Mouse (Mus musculus) spleen, embryonic (tissue): Measurements from ENCODE around the gene Negr1.

ENCODE experiments used
- CTCF ChIA-PET: fragments of 350-600 bp; sonication (Branson Sonifier 250); formaldehyde crosslinking; loops from one replicate; lab custom pipeline; 2022; lab: Charles Lee

Negr1 gene

GRCm38 (mm10) chr3:157105580-157106264 is 544.1 kb downstream of the Negr1 start:
- CTCF ChIA-PET: no interaction called here

GRCm38 (mm10) chr3:157108156-157108555 is 546.6 kb downstream of the Negr1 start:
- CTCF ChIA-PET: no interaction called here

DNA sequence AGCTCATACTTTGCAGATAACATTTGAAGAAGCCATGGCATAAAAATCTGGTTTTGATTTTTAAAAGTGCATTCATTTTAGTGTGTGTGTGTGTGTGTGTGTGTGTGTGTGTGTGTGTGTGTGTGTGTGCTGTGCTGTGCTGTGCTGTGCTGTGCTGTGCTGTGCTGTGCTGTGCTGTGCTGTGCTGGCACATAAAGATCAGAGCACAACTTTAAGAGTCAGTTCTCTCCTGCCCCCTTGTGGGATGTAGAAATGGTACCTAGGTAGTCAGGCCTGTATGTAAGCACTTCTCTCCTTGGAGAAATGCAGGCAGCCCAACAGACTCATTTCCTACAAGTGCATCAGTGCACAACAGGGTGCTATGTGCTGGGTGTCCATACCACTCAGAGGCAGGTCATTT is 547.7 kb downstream of the Negr1 start:
- CTCF ChIA-PET: no interaction called here

DNA sequence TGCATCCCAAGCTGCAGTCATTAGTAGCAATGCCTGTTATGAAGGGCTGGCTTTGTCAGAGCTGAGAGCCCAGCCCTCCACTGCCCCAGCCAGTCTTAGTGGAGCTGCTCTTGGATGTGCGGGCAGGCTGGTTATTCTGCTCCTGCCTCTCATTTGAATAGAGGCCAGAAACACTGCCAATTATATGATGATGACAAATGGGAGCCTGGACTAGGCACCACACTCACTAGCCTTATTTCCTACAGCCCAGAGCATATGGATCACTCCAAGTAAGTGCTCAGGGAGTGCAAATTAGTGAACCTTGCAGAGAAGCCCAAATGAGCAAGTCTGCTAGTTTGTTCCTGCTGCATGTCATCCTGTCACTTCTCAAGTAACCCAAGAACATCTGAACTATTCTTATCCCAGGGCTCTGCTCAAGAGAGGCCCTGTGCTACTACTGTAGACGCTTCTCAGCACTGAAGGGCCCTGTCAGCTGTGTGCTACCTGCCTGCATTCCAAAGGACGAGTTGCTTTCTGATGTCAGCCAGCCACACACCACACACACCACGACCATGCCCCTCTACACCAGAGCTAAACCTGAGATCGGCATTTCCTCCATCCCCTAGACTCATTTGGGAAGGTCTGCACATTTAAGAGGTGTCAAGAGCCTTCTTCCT is 553.6 kb downstream of the Negr1 start:
- CTCF ChIA-PET: no interaction called here

DNA sequence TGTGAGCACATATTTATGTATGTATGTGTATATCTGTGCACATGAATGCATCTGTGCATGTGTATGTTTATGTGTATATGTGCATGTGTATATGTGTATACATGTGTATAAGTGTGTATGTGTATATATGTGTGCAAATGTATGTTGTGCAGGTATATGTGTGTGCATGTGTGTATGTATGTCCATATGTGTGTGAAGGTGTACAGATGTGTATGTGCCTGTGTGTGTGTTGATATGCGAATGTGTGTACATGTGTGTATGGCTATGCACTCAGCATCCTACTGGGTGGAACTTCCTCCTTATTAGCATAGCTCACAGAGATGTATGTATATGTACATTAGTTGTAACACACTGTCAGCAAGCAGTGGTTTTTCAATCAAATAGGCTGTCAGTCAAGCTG is 554.4 kb downstream of the Negr1 start:
- CTCF ChIA-PET: no interaction called here

DNA sequence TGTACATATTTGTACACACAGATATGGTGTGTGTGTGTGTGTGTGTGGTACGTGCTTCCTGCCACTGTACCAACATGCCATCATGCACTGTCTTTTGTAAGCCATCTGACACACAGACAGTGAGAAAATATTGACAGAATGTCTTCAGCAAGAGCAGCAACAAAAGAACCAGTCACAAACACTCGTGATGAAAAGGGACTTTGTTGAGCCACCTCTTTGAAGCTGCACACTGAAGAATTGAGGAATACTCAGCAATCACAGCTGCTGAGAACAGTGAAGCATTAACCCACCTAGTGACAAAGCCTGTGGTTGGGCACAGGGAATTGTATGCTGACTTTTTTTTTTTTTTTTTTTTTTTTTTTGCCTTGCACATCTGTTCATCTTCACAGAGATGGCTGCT is 558.3 kb downstream of the Negr1 start:
- CTCF ChIA-PET: no interaction called here

- CTCF ChIA-PET: no interaction called here
Observed at GRCm38 (mm10) chr3:157146124-157146855, 584.7 kb downstream of the Negr1 start.

DNA sequence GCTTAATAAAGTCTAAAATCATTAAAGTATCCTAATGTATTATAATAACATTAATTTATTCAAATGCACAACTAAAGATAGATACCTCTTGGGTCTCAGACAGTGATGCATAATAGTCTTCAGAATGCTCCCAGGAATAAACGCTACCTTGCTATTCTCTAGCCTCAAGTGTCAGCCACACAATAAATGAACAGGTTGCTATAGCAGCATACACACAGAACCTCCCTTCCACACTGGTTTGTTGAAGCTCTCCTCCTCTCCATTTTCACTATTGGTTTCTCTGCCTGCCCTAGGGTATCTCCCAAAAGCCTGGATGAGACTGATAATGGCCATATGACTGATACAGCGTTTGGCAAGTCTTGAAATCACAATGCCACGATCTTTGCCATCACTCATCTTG is 593.3 kb downstream of the Negr1 start:
- CTCF ChIA-PET: no interaction called here

DNA sequence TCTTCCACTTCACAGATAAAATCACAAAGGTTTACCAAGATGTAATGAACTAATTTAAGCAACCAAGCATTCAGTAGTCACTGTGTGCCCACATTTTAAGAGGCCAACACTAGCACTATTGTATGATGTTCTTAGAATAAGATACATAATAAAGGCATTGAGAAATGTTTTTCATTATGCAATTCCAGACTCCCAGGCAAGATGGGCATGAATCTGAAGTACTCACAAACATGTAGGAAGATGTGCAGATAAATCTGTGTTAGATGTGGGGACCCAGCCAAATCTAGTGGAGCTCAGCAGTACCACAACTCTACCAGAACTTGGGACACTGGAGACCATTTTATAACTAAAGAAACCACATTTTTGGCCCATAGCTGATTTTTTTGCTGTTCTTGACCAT is 593.9 kb downstream of the Negr1 start:
- CTCF ChIA-PET: no interaction called here

DNA sequence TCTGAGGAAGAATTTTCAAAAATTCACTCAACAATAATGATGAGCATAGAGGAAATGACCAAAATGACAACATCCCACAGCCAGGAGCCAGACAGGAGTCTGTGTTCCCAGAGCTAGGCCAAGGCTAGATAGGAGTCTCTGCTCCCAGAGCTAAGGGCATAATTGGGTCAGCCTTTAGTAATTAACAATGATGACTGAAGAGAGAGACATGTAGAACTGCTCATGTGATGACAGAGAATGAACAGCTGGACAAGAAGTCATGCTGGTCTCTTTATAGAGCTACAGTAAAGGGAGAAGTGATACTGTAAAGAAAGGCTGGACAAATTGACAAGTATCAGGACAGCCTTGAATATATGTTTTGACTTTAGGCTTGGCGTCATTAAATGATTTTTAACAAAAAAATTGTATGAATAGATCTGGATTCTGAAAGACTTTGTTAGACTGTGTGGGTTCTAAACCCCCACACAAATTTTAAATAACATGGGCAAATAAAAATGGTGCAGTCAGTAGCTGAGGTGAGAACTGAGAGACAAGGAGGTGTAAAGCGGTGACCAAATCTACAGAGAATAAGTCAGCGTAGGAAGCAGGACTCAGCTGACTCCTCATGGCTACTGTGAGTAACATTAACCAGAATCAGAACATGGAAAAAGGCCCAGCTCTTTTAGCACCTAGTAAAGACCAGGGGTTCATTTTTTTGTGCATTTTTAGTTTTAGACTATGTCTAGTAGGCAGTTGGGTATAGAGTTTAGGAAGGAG is 603.4 kb downstream of the Negr1 start:
- CTCF ChIA-PET: no interaction called here

DNA sequence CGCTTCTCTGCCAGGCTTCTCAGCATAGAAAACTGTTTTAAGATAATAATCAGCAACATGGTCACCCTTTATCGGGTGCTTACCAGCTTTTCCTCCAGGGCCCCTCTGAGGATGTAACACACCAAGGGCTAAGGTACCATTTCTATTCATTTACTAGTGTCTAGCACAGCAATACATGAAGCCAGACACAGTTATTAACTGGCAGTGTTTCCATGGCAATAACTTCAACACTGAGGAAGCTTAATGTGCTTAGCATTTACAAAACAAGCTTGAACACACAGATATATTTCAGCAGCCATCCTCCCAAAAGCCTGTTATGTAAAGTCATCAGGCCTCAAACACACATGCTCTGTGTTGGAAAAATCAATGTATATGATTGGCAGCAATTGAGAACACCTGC is 620.4 kb downstream of the Negr1 start:
- CTCF ChIA-PET: no interaction called here

DNA sequence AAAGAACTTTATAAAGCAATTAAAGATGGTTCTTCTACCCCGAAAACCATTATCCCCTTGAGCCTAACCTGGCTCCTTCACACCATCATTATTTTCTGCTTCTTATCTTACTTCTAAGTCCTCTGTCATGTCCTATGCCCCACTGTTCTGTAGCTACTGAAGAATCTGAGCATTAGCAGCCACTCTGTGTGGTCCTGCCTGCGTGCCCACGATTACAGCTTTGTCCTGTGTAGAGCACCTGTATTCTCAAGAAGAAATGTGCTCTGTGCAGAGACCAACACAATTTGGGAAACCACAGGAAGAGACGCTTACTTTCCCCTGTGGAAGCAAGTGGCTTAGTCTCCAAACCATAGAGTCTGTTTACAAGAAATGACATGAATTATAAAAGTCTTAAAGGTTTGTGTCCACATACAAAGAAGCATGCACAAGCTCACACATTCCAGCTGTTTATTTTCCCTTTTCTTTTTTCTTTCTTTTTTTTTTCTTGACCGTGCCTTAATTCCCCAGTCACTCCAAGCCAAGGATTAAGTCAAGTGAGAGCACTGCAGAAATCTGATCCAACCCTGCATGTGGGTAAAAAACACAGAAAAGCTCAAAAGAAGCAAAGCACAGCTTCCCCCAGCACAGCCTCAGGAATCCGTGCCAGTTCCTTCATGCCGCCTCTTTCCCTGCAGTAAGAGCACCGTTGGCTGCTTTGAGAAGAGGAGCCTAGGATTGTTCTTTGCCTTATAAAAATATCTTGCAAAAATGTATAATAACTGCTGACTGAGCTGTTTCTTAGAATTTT is 627.5 kb downstream of the Negr1 start:
- CTCF ChIA-PET: no interaction called here

DNA sequence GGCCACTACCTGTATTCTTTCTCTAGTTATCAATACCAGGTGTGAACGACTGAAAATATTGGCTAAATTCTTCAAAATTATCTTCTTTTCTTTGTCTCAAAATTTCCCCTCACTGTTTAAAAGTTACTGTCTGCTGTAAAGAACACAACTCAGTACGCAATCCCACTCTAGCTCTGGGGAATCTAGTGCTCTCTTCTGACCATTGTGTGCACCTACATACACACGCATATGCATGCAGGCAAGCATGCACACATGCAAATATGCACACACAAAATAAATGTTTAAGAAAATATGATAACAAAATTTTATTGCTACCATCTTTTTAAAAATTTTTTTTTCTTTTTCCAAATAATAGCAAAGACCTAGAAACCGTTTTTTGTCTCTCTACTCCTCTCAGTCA is 628.2 kb downstream of the Negr1 start:
- CTCF ChIA-PET: no interaction called here

- CTCF ChIA-PET: no interaction called here
Observed at GRCm38 (mm10) chr3:157190551-157190950, 629.0 kb downstream of the Negr1 start.

GRCm38 (mm10) chr3:157192021-157192420 is 630.4 kb downstream of the Negr1 start:
- CTCF ChIA-PET: no interaction called here

DNA sequence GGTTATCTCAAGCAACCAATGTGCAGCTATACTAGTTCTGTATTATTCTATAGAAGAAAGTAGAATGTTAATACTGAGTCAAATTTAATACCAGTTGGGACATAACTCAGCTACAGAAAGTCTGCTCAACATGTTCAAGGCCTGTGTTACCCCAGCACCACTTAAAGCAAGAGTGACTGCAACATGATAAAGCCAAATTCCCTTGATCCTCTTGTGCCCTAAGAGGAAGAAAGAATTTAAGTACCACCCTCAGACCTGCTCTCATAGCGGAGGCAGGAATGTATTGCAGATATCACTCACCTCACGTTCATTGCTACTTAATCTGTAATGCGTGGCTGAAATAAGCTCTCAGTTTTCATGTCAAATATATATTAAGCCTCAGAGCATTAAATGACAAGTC is 631.5 kb downstream of the Negr1 start:
- CTCF ChIA-PET: no interaction called here

GRCm38 (mm10) chr3:157198659-157199058 is 637.1 kb downstream of the Negr1 start:
- CTCF ChIA-PET: no interaction called here

DNA sequence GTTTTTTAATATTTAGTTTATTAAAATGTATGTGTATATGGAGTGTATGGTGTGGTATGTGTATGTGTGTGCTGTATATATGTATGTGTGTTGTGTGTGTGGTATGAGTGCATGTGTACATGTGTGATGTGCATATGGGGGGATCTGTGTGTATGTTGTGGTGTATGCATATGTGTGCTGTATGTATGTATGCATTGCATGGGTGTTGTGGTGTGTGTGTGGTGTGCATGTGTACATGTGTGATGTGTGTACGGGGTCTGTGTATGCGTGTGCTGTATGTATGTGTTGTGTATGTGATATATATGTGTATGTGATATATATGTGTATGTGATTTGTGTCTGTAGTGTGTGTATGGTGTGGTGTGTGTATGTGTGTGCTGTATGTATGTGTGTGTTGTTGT is 640.1 kb downstream of the Negr1 start:
- CTCF ChIA-PET: no interaction called here

DNA sequence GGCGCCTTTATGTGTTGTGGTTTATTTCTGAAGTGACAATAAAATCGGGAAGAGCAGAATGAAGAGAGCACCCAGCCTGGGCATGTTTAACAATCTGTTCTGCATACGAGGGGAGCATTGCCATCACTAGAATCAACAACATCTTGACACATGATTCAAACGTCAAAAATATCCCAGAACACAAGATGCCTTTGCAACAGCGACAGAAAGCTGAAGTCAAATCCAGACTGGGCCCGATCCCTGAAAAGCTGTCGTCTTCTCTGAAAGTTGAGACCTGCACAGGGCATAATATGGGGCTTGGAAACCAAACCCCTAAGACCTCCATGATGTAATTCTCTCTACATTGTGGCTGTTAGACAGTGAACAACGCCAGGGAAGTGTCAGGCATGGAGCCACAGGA is 642.0 kb downstream of the Negr1 start:
- CTCF ChIA-PET: no interaction called here

GRCm38 (mm10) chr3:157206752-157207151 is 645.2 kb downstream of the Negr1 start:
- CTCF ChIA-PET: no interaction called here

GRCm38 (mm10) chr3:157208966-157209365 is 647.4 kb downstream of the Negr1 start:
- CTCF ChIA-PET: no interaction called here
